Mouse (Mus musculus) mammary gland, adult 2 months (tissue): Measurements from ENCODE around the gene Hist1h2bb. TPM values are rescaled to one million over a fixed set of nuclear protein-coding genes. Genes with fewer than 3 reads are reported as not detected.

Experiments
- polyA plus RNA-seq: library from polyadenylated mRNA; depleted of rRNA; stranded (reverse); fragments of >200 nt; gene quantifications from 2 replicates; pipeline ENCODE4 v1.2.3, GENCODE M21; 2012; ENCODE audit warnings: low replicate concordance; rRNA removed

The Hist1h2bb gene
- 3.7 and 13.5 TPM in 2 replicates for polyA plus RNA-seq

GRCm38 (mm10) chr13:23746201-23747080, at the start of gene Hist1h2bb:
Gene Hist1h2bb (plus strand): TSS chr13:23746734.

GRCm38 (mm10) chr13:23698300-23698693, 48.2 kb upstream of the Hist1h2bb start, which contains the start of gene Hist1h4c:
Gene Hist1h4c (minus strand): TSS chr13:23698454.

GRCm38 (mm10) chr13:23710374-23711089, 36.0 kb upstream of the Hist1h2bb start, which contains the start of gene Hfe:
Gene Hfe (minus strand): TSS chr13:23710854.

GRCm38 (mm10) chr13:23738677-23739068, 7.9 kb upstream of the Hist1h2bb start, which contains the start of gene Hist1h1c:
Gene Hist1h1c (plus strand): TSS chr13:23738808.

GRCm38 (mm10) chr13:23745381-23746161, 963 bp upstream of the Hist1h2bb start, which contains the start of gene Hist1h3c:
Gene Hist1h3c (minus strand): TSS chr13:23745602.

GRCm38 (mm10) chr13:23750839-23751477, 4.4 kb downstream of the Hist1h2bb start, which contains the start of gene Hist1h2ab:
Gene Hist1h2ab (plus strand): TSS chr13:23751126.

GRCm38 (mm10) chr13:23752067-23752741, 5.7 kb downstream of the Hist1h2bb start, which contains the start of gene Hist1h3b:
Gene Hist1h3b (plus strand): TSS chr13:23752267.

GRCm38 (mm10) chr13:23756790-23757189, 10.3 kb downstream of the Hist1h2bb start, which contains the start of gene Hist1h4b:
Gene Hist1h4b (plus strand): TSS chr13:23757013.

GRCm38 (mm10) chr13:23760972-23761864, 14.7 kb downstream of the Hist1h2bb start, which contains the start of gene Hist1h4a:
Gene Hist1h4a (minus strand): TSS chr13:23761230.

GRCm38 (mm10) chr13:23761871-23762821, 15.6 kb downstream of the Hist1h2bb start, which contains the start of gene Hist1h3a:
Gene Hist1h3a (minus strand): TSS chr13:23762386.

GRCm38 (mm10) chr13:23763586-23764323, 17.2 kb downstream of the Hist1h2bb start, which contains the start of gene Hist1h1a:
Gene Hist1h1a (plus strand): TSS chr13:23763666.

GRCm38 (mm10) chr13:23769613-23770012, 23.1 kb downstream of the Hist1h2bb start, which contains the start of gene Trim38:
Gene Trim38 (plus strand): TSS chr13:23769913.

Other genes with a start within 250 kb of the Hist1h2bb start
- gene Hist1h4h, start 215.7 kb upstream of the Hist1h2bb start, polyA plus RNA-seq, result 38.0 and 58.7 TPM in 2 replicates
- gene Hist1h2af, start 212.8 kb upstream of the Hist1h2bb start, polyA plus RNA-seq, result 11.2 and 126 TPM in 2 replicates
- gene Hist1h3g, start 211.3 kb upstream of the Hist1h2bb start, polyA plus RNA-seq, result 5.9 and 13.3 TPM in 2 replicates
- gene Hist1h2bh, start 203.3 kb upstream of the Hist1h2bb start, polyA plus RNA-seq, result 0.78 and 1.9 TPM in 2 replicates
- gene Hist1h3f, start 202.7 kb upstream of the Hist1h2bb start, polyA plus RNA-seq, result 1.0 and 5.4 TPM in 2 replicates
- 2.2 and 6.6 TPM in 2 replicates for gene Hist1h4f, start 195.1 kb upstream of the Hist1h2bb start, polyA plus RNA-seq
- 0.13 and 0.16 TPM in 2 replicates for gene Hist1h1d, start 193.5 kb upstream of the Hist1h2bb start, polyA plus RNA-seq
- gene Hist1h3e, start 184.4 kb upstream of the Hist1h2bb start, polyA plus RNA-seq, result 6.4 and 27.3 TPM in 2 replicates
- gene Hist1h2ae, start 175.5 kb upstream of the Hist1h2bb start, polyA plus RNA-seq, result 1.2 and 9.3 TPM in 2 replicates
- 13.0 and 31.0 TPM in 2 replicates for gene Hist1h2bg, start 175.3 kb upstream of the Hist1h2bb start, polyA plus RNA-seq
- 4.0 and 7.4 TPM in 2 replicates for gene Hist1h2bf, start 172.5 kb upstream of the Hist1h2bb start, polyA plus RNA-seq
- 0.65 and 4.8 TPM in 2 replicates for gene Hist1h2ad, start 172.4 kb upstream of the Hist1h2bb start, polyA plus RNA-seq
- 4.1 and 8.7 TPM in 2 replicates for gene Hist1h3d, start 171.0 kb upstream of the Hist1h2bb start, polyA plus RNA-seq
- 5.3 and 12.9 TPM in 2 replicates for gene Hist1h4d, start 165.1 kb upstream of the Hist1h2bb start, polyA plus RNA-seq
- 3.1 and 3.9 TPM in 2 replicates for gene Hist1h2be, start 125.6 kb upstream of the Hist1h2bb start, polyA plus RNA-seq
- 1.8 and 2.0 TPM in 2 replicates for gene Hist1h1e, start 124.2 kb upstream of the Hist1h2bb start, polyA plus RNA-seq
- gene Hist1h2ac, start 62.8 kb upstream of the Hist1h2bb start, polyA plus RNA-seq, result 0.23 and 1.3 TPM in 2 replicates
- gene Hist1h2bc, start 62.5 kb upstream of the Hist1h2bb start, polyA plus RNA-seq, result 185 and 224 TPM in 2 replicates
- not detected in 2 replicates for gene Hist1h1t, start 50.9 kb upstream of the Hist1h2bb start, polyA plus RNA-seq
- 2.4 and 6.0 TPM in 2 replicates for gene Hist1h4c, start 48.3 kb upstream of the Hist1h2bb start, polyA plus RNA-seq
- 28.3 and 37.4 TPM in 2 replicates for gene Hfe, start 35.9 kb upstream of the Hist1h2bb start, polyA plus RNA-seq
- 45.0 and 48.4 TPM in 2 replicates for gene Hist1h1c, start 7.9 kb upstream of the Hist1h2bb start, polyA plus RNA-seq
- gene Hist1h3c, start 1.1 kb upstream of the Hist1h2bb start, polyA plus RNA-seq, result 2.4 and 16.2 TPM in 2 replicates
- 1.0 and 14.9 TPM in 2 replicates for gene Hist1h2ab, start 4.4 kb downstream of the Hist1h2bb start, polyA plus RNA-seq
- 4.0 and 16.0 TPM in 2 replicates for gene Hist1h3b, start 5.5 kb downstream of the Hist1h2bb start, polyA plus RNA-seq
- gene Hist1h4b, start 10.3 kb downstream of the Hist1h2bb start, polyA plus RNA-seq, result 1.3 and 6.8 TPM in 2 replicates
- gene Hist1h4a, start 14.5 kb downstream of the Hist1h2bb start, polyA plus RNA-seq, result 1.6 and 6.5 TPM in 2 replicates
- 3.1 and 16.8 TPM in 2 replicates for gene Hist1h3a, start 15.7 kb downstream of the Hist1h2bb start, polyA plus RNA-seq
- gene Hist1h1a, start 16.9 kb downstream of the Hist1h2bb start, polyA plus RNA-seq, result 0.47 TPM in 1 of 2 replicates, not detected in the other
- gene Trim38, start 23.2 kb downstream of the Hist1h2bb start, polyA plus RNA-seq, result 0.10 TPM in 1 of 2 replicates, not detected in the other
- gene Slc17a2, start 60.3 kb downstream of the Hist1h2bb start, polyA plus RNA-seq, result 0.25 TPM in 1 of 2 replicates, not detected in the other
- 0.10 TPM in 1 of 2 replicates, not detected in the other for gene Slc17a3, start 92.7 kb downstream of the Hist1h2bb start, polyA plus RNA-seq
- gene Slc17a1, start 121.0 kb downstream of the Hist1h2bb start, polyA plus RNA-seq, result 0.22 and 0.48 TPM in 2 replicates
- gene Slc17a4, start 168.3 kb downstream of the Hist1h2bb start, polyA plus RNA-seq, result 0.13 TPM in 1 of 2 replicates, not detected in the other
- not detected in 2 replicates for gene Hist1h2ba, start 187.4 kb downstream of the Hist1h2bb start, polyA plus RNA-seq
- gene Hist1h2aa, start 187.7 kb downstream of the Hist1h2bb start, polyA plus RNA-seq, result not detected in 2 replicates
- not detected in 2 replicates for gene Scgn, start 244.5 kb downstream of the Hist1h2bb start, polyA plus RNA-seq